Mouse (Mus musculus): ENCODE data around the gene Mcrip1. TPM values are rescaled to one million over a fixed set of nuclear protein-coding genes. Genes with fewer than 3 reads are reported as not detected.

The Mcrip1 gene
- polyA plus RNA-seq, 1 experiment from 2014 or later = 167 TPM

GRCm38 (mm10) chr11:120580190-120580589 lies 30.7 kb upstream of the Mcrip1 start:
- H3K27me3 ChIP-seq (replicated peaks) = no peaks in the 10 kb centered on the region
- peaks cover 30% of the 10 kb centered on the region for H3K36me3 ChIP-seq
- peak overlapping the region; percentile 70 for H3K9ac ChIP-seq
- 47% methylated on average over 7 of the region's 7 CpGs for WGBS
- H3K4me2 ChIP-seq = peak overlapping the region; percentile 92
- ATAC-seq (ENCODE audit: insufficient read depth, low FRiP score, low read depth) = no peak
- H3K27ac ChIP-seq = peak overlapping the region; percentile 90
- peaks cover 30% of the 10 kb centered on the region for H3K4me1 ChIP-seq
- peak overlapping the region; percentile 92 for H3K4me3 ChIP-seq (replicated peaks)
- no peaks in the 10 kb centered on the region for H3K9me3 ChIP-seq

- Histone ChIP-seq H3K4me1 (peaks cover 33% of the 10 kb centered on the region), H3K9ac (no peak overlapping the region), H3K27me3 (replicated peaks) (no peaks in the 10 kb centered on the region), H3K4me2 (peak overlapping the region; percentile 92), H3K36me3 (peaks cover 27% of the 10 kb centered on the region), H3K9me3 (no peaks in the 10 kb centered on the region), H3K4me3 (replicated peaks) (peak overlapping the region; percentile 92), H3K27ac (peak overlapping the region; percentile 90)
- no peak for ATAC-seq (ENCODE audit: insufficient read depth, low FRiP score, low read depth)
- WGBS = 53% methylated on average over 15 of the region's 15 CpGs
Measured at GRCm38 (mm10) chr11:120579316-120580107, 30.0 kb upstream of the Mcrip1 start.

DNA sequence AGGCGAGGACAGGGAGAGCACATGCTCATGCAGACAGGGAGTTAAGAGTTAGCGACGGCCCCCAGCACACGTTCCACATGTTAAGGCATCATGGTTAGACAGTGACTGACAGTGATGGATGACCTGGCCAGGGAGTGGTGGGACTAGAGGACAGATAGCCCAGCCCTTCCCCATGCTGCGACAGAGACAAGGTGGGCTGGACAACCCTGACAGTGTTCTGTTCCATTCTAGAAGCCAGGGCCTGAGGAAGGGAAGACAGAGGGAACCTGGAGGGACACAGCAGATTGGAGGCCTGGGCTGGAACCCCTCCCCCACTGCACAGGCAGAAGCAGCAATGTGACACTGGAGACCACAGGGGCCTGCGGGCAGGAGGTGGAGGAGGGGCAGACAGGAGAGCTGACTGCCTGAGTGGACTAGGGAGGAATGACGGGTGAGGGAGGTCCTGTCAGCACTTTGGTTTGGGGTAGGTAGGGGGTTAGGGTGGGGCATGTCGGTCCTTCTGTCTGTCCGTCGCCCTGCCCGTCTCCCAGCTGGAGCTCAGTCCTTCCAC lies 29.2 kb upstream of the Mcrip1 start:
- Histone ChIP-seq H3K27ac (no peak overlapping the region), H3K9me3 (no peaks in the 10 kb centered on the region), H3K4me2 (no peak overlapping the region; the same call in 1 of the 2 replicates), H3K4me3 (replicated peaks) (no peak overlapping the region), H3K27me3 (replicated peaks) (no peaks in the 10 kb centered on the region), H3K9ac (no peak overlapping the region), H3K4me1 (peaks cover 38% of the 10 kb centered on the region), H3K36me3 (peaks cover 25% of the 10 kb centered on the region)
- ATAC-seq (ENCODE audit: insufficient read depth, low FRiP score, low read depth) = no peak
- 80% methylated on average over 11 of the region's 11 CpGs for WGBS

DNA sequence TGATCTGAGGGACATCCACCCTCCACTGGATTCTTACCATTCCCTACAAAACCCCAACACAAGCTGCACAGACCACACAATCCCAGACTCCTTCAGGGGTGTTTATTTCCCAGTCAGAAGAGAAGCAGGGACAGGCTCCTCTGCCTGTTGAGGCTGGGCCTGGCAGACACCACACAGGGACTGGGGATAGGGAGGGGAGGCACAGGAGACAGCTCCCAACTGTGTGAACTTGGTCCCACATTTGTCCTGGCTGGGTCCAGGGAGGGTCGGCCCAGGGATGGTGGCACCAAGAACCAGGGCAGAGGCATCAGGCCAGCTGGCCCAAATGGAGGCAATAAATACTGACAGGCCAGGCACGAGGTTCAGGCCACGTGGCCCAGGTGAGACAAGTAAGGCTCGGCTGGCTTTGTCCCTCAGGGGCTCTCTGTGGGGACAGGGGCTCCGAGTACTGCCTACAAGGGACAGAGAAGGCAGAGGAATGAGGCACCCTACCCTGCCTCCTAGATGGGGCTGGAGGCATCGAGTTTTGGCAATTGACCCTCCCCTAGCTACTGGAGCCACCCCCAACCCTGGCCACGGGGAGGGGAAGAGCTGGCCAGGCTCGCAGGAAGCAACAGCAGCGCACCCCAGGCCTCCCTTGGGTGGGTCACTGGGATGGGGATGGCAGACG lies 28.6 kb upstream of the Mcrip1 start:
- Histone ChIP-seq H3K27me3 (replicated peaks) (no peaks in the 10 kb centered on the region), H3K4me3 (replicated peaks) (no peak overlapping the region), H3K27ac (no peak overlapping the region), H3K4me2 (no peak overlapping the region), H3K4me1 (peaks cover 38% of the 10 kb centered on the region), H3K9me3 (no peaks in the 10 kb centered on the region), H3K36me3 (peaks cover 24% of the 10 kb centered on the region), H3K9ac (no peak overlapping the region)
- WGBS = 86% methylated on average over 10 of the region's 10 CpGs
- no peak for ATAC-seq (ENCODE audit: insufficient read depth, low FRiP score, low read depth)

DNA sequence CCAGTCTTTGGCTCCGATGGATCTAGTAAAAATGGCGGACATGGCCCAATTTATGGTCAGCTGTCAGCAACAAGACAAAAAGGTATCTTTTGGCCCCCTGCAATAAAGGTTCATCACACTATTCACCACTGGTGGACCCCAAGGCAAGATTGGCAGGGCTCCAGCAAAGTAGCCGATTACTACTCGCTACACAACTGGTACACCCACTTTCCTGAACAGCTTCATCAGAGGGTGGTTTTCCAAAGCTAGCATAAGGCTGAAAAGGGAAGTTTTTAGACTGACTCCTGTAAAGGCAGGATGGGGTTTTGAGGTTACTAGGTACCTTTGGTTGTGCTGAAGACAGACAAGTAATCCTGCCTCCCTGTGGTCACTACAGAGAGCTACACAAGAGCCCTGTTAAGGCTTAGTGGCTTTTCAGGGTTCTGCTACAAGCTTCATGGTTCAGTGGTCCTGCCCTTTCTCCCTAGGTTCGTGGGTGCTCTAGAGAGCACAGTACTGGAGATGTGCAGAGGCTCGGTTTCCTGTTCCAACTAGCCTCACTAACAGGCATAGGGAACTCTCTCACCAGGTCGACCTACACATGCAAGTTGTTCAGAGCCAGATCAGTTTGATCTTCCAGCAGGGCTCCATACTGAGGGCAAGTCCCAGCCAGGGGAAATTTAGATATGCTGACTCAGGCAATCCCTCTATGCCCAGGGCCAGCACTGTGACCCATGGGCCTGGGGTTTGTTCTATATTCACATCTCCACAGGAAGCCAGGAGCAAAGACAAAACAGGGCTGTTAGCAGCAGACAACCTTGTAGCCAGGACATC lies 27.9 kb upstream of the Mcrip1 start:
- Histone ChIP-seq H3K27me3 (replicated peaks) (no peaks in the 10 kb centered on the region), H3K9me3 (no peaks in the 10 kb centered on the region), H3K4me2 (no peak overlapping the region), H3K4me1 (peaks cover 38% of the 10 kb centered on the region), H3K9ac (no peak overlapping the region), H3K27ac (peak overlapping the region; percentile 55; the same call in 1 of the 2 replicates), H3K4me3 (replicated peaks) (no peak overlapping the region), H3K36me3 (peaks cover 24% of the 10 kb centered on the region)
- WGBS = 84% methylated on average over 7 of the region's 7 CpGs
- no peak for ATAC-seq (ENCODE audit: insufficient read depth, low FRiP score, low read depth)

DNA sequence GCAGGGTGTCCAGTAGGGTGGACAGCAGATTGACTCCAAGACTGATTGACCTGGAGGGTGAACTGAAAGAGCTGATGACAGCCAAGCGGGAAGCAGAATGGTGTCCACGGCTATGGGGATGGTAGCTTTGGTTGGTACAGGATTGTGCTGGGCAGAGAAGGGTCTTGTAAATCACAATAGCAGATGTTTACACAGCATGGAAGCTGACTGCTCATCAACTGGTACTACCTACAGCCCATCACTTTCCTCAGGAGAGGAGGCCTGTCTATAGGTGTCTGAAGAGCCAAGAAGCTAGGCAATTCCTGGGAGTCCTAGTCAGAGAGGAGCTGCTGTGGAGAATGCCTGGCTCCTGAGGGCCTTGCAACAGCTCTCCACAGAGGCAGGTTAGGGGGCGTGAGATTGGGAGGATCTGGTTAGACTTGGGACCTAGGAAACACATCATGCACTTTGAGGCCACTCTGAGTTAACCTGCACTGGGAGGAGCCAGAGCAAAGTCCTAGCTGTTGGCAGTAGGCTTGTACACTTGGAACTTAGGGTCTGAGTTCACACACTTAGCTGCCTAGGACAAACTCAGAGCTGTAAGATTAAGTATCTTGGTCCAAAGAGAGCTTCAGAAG lies 26.9 kb upstream of the Mcrip1 start:
- Histone ChIP-seq H3K9ac (no peak overlapping the region), H3K9me3 (no peaks in the 10 kb centered on the region), H3K4me1 (peaks cover 35% of the 10 kb centered on the region), H3K36me3 (peaks cover 24% of the 10 kb centered on the region), H3K4me3 (replicated peaks) (no peak overlapping the region), H3K27ac (peak overlapping the region; percentile 55; the same call in 1 of the 2 replicates), H3K4me2 (no peak overlapping the region), H3K27me3 (replicated peaks) (no peaks in the 10 kb centered on the region)
- WGBS = 82% methylated on average over 3 of the region's 3 CpGs
- ATAC-seq (ENCODE audit: insufficient read depth, low FRiP score, low read depth) = no peak

DNA sequence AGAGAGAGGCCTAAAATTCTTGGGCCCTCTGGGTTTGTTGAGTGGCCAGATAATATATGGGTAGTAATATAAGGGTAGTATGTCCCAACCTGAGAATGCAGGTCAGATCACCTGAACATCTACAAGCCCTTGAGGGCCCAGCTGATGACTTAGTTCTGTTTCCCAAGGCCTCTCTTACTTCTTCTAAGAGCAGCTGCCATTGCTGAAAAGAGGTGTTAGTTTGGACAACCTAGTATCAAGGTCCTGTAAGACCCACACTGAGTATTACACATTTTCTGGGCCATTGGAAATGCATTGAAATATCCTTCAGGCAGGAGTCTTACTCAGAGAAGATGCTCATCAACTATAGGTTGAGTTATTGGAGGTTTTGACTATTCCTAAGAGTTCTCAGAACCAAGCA lies 26.4 kb upstream of the Mcrip1 start:
- Histone ChIP-seq H3K4me3 (replicated peaks) (no peak overlapping the region), H3K36me3 (peaks cover 29% of the 10 kb centered on the region), H3K27ac (0 out of 2 replicates have a peak overlapping the region, but pooled peaks have one; percentile 55), H3K27me3 (replicated peaks) (no peaks in the 10 kb centered on the region), H3K9me3 (no peaks in the 10 kb centered on the region), H3K4me1 (peaks cover 41% of the 10 kb centered on the region), H3K9ac (no peak overlapping the region), H3K4me2 (no peak overlapping the region)
- no peak for ATAC-seq (ENCODE audit: insufficient read depth, low FRiP score, low read depth)

DNA sequence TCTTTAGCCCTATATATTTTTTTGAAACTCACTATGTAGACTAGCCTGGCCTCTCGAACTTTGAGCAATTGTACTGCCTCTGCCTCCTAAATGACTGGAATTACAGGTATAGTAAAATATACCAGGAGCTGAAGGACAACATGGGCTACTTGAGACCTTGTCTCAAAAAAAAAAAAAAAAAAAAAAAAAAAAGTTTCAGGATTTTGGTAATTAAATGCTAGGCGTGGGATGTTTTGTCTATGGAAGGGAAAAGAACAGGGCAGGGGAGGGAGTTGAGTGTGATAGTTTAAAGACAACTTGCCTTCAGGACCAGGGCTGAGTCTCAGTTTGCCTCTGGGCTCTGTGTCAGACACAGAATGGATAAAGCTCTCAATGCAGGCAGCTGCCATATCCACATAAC lies 25.5 kb upstream of the Mcrip1 start:
- no peak overlapping the region for H3K4me3 ChIP-seq (replicated peaks)
- H3K9ac ChIP-seq = no peak overlapping the region
- no peak overlapping the region for H3K4me2 ChIP-seq
- peaks cover 38% of the 10 kb centered on the region for H3K4me1 ChIP-seq
- no peak for ATAC-seq (ENCODE audit: insufficient read depth, low FRiP score, low read depth)
- no peaks in the 10 kb centered on the region for H3K9me3 ChIP-seq
- H3K27me3 ChIP-seq (replicated peaks) = no peaks in the 10 kb centered on the region
- 79% methylated on average over 2 of the region's 2 CpGs for WGBS
- H3K36me3 ChIP-seq = peaks cover 37% of the 10 kb centered on the region
- no peak overlapping the region for H3K27ac ChIP-seq

- 30% methylated on average over 5 of the region's 5 CpGs for WGBS
Measured at GRCm38 (mm10) chr11:120574278-120574600, 24.7 kb upstream of the Mcrip1 start.

GRCm38 (mm10) chr11:120573585-120574277 lies 24.2 kb upstream of the Mcrip1 start:
- H3K27me3 ChIP-seq (replicated peaks) = no peaks in the 10 kb centered on the region
- H3K27ac ChIP-seq = peak overlapping the region; percentile 96
- no peaks in the 10 kb centered on the region for H3K9me3 ChIP-seq
- peaks cover 30% of the 10 kb centered on the region for H3K4me1 ChIP-seq
- peak overlapping the region; percentile 85 for H3K9ac ChIP-seq
- WGBS = under 1% methylated on average over 23 of the region's 23 CpGs
- peaks cover 34% of the 10 kb centered on the region for H3K36me3 ChIP-seq
- H3K4me3 ChIP-seq (replicated peaks) = peak overlapping the region; percentile 76
- ATAC-seq (ENCODE audit: insufficient read depth, low FRiP score, low read depth) = no peak
- peak overlapping the region; percentile 72 for H3K4me2 ChIP-seq

More at GRCm38 (mm10) chr11:120574278-120574600, 24.7 kb upstream of the Mcrip1 start:
- Histone ChIP-seq H3K4me2 (peak overlapping the region; percentile 72), H3K36me3 (peaks cover 37% of the 10 kb centered on the region), H3K27me3 (replicated peaks) (no peaks in the 10 kb centered on the region), H3K4me3 (replicated peaks) (peak overlapping the region; percentile 76), H3K9ac (peak overlapping the region; percentile 85; the same call in 1 of the 2 replicates), H3K4me1 (peaks cover 34% of the 10 kb centered on the region), H3K27ac (peak overlapping the region; percentile 37), H3K9me3 (no peaks in the 10 kb centered on the region)
- no peak for ATAC-seq (ENCODE audit: insufficient read depth, low FRiP score, low read depth)
